Mouse (Mus musculus): ENCODE measurements at regions not wholly inside any gene's neighbourhood (a gene's known extent, or its start where the extent isn't known, plus 50 kb on each side); places are given as distances from the start of the nearest gene placed in this dataset.
"Not testable (repeated sequence)": the region's sequence is repeated elsewhere in the genome, so short reads cannot be mapped to it uniquely, and the experiment has no call there.

GRCm38 (mm10) chr11:31562954-31563353 is 108.7 kb downstream of the Bod1 start:
- ATAC-seq = no peak
- Histone ChIP-seq H3K4me3 (replicated peaks) (no peak overlapping the region), H3K27ac (no peak overlapping the region), H3K27me3 (no peaks in the 10 kb centered on the region), H3K4me1 (replicated peaks) (no peaks in the 10 kb centered on the region), H3K36me3 (no peaks in the 10 kb centered on the region), H3K9me3 (no peaks in the 10 kb centered on the region), H3K9ac (replicated peaks) (no peak overlapping the region), H3K4me2 (replicated peaks) (no peak overlapping the region)
- 82% methylated on average over 3 of the region's 3 CpGs for WGBS

GRCm38 (mm10) chr11:31560775-31561174 is 110.9 kb downstream of the Bod1 start:
- Histone ChIP-seq H3K9me3 (no peaks in the 10 kb centered on the region), H3K4me1 (replicated peaks) (no peaks in the 10 kb centered on the region), H3K9ac (replicated peaks) (no peak overlapping the region), H3K4me2 (replicated peaks) (no peak overlapping the region), H3K4me3 (replicated peaks) (no peak overlapping the region), H3K27me3 (no peaks in the 10 kb centered on the region), H3K27ac (no peak overlapping the region), H3K36me3 (no peaks in the 10 kb centered on the region)
- 82% methylated on average over 10 of the region's 10 CpGs for WGBS
- ATAC-seq = no peak

GRCm38 (mm10) chr11:31555042-31555441 is 116.6 kb downstream of the Bod1 start:
- Histone ChIP-seq H3K27ac (no peak overlapping the region), H3K9ac (replicated peaks) (no peak overlapping the region), H3K4me3 (replicated peaks) (no peak overlapping the region), H3K36me3 (no peaks in the 10 kb centered on the region), H3K27me3 (no peaks in the 10 kb centered on the region), H3K4me1 (replicated peaks) (no peaks in the 10 kb centered on the region), H3K9me3 (no peaks in the 10 kb centered on the region), H3K4me2 (replicated peaks) (no peak overlapping the region)
- ATAC-seq = no peak
- WGBS = 96% methylated on average over 4 of the region's 4 CpGs

- H3K36me3 ChIP-seq = no peaks in the 10 kb centered on the region
- ATAC-seq = peak; percentile 55
- H3K27ac ChIP-seq = no peak overlapping the region
- no peak overlapping the region for H3K4me3 ChIP-seq (replicated peaks)
- H3K4me1 ChIP-seq (replicated peaks) = no peaks in the 10 kb centered on the region
- H3K4me2 ChIP-seq (replicated peaks) = no peak overlapping the region
- no peaks in the 10 kb centered on the region for H3K27me3 ChIP-seq
- 46% methylated on average over 10 of the region's 10 CpGs for WGBS
- H3K9me3 ChIP-seq = peaks cover 8% of the 10 kb centered on the region; the same call in 1 of the 2 replicates
- H3K9ac ChIP-seq (replicated peaks) = no peak overlapping the region
Measured at GRCm38 (mm10) chr11:31551614-31552271, 119.9 kb downstream of the Bod1 start.

GRCm38 (mm10) chr11:31550747-31551613 is 120.7 kb downstream of the Bod1 start:
- Histone ChIP-seq H3K27me3 (no peaks in the 10 kb centered on the region), H3K4me2 (replicated peaks) (no peak overlapping the region), H3K9me3 (peaks cover 8% of the 10 kb centered on the region; the same call in 1 of the 2 replicates), H3K27ac (no peak overlapping the region), H3K4me1 (replicated peaks) (no peaks in the 10 kb centered on the region), H3K4me3 (replicated peaks) (no peak overlapping the region), H3K36me3 (no peaks in the 10 kb centered on the region), H3K9ac (replicated peaks) (no peak overlapping the region)
- 63% methylated on average over 6 of the region's 6 CpGs for WGBS
- peak; percentile 37; the same call in 1 of the 2 replicates for ATAC-seq

GRCm38 (mm10) chr11:31545514-31545913 is 126.2 kb downstream of the Bod1 start:
- not testable (repeated sequence) for ATAC-seq; H3K27ac ChIP-seq; H3K9ac ChIP-seq (replicated peaks); H3K9me3 ChIP-seq; H3K4me2 ChIP-seq (replicated peaks); H3K36me3 ChIP-seq; H3K4me3 ChIP-seq (replicated peaks); H3K27me3 ChIP-seq; H3K4me1 ChIP-seq (replicated peaks)
- 85% methylated on average over 10 of the region's 10 CpGs for WGBS

- H3K4me3 ChIP-seq (replicated peaks) = no peak overlapping the region
- H3K4me1 ChIP-seq (replicated peaks) = no peaks in the 10 kb centered on the region
- H3K9ac ChIP-seq (replicated peaks) = no peak overlapping the region
- no peaks in the 10 kb centered on the region for H3K36me3 ChIP-seq
- no peak overlapping the region for H3K27ac ChIP-seq
- 88% methylated on average over 8 of the region's 8 CpGs for WGBS
- H3K27me3 ChIP-seq = no peaks in the 10 kb centered on the region
- H3K4me2 ChIP-seq (replicated peaks) = no peak overlapping the region
- H3K9me3 ChIP-seq = no peaks in the 10 kb centered on the region
- no peak for ATAC-seq
Measured at GRCm38 (mm10) chr11:31542635-31543219, 129.0 kb downstream of the Bod1 start.

- no peak overlapping the region for H3K27ac ChIP-seq
- no peak for ATAC-seq
- H3K27me3 ChIP-seq = no peaks in the 10 kb centered on the region
- no peaks in the 10 kb centered on the region for H3K9me3 ChIP-seq
- no peaks in the 10 kb centered on the region for H3K36me3 ChIP-seq
- no peak overlapping the region for H3K9ac ChIP-seq (replicated peaks)
- WGBS = 79% methylated on average over 3 of the region's 3 CpGs
- no peak overlapping the region for H3K4me3 ChIP-seq (replicated peaks)
- no peaks in the 10 kb centered on the region for H3K4me1 ChIP-seq (replicated peaks)
- no peak overlapping the region for H3K4me2 ChIP-seq (replicated peaks)
Measured at GRCm38 (mm10) chr11:31541425-31541824, 130.3 kb downstream of the Bod1 start.

- H3K36me3 ChIP-seq = no peaks in the 10 kb centered on the region
- no peak overlapping the region for H3K4me3 ChIP-seq (replicated peaks)
- H3K27me3 ChIP-seq = no peaks in the 10 kb centered on the region
- no peak overlapping the region for H3K4me2 ChIP-seq (replicated peaks)
- no peak overlapping the region for H3K9ac ChIP-seq (replicated peaks)
- H3K27ac ChIP-seq = no peak overlapping the region
- no peak for ATAC-seq
- H3K9me3 ChIP-seq = no peaks in the 10 kb centered on the region
- H3K4me1 ChIP-seq (replicated peaks) = no peaks in the 10 kb centered on the region
Measured at GRCm38 (mm10) chr11:31540816-31541215, 130.9 kb downstream of the Bod1 start.

GRCm38 (mm10) chr11:31531416-31531815 is 140.3 kb downstream of the Bod1 start:
- H3K27me3 ChIP-seq = no peaks in the 10 kb centered on the region
- no peak overlapping the region for H3K4me2 ChIP-seq (replicated peaks)
- H3K36me3 ChIP-seq = no peaks in the 10 kb centered on the region
- H3K4me1 ChIP-seq (replicated peaks) = no peaks in the 10 kb centered on the region
- no peak overlapping the region for H3K9ac ChIP-seq (replicated peaks)
- WGBS = 92% methylated on average over 2 of the region's 2 CpGs
- H3K4me3 ChIP-seq (replicated peaks) = no peak overlapping the region
- no peaks in the 10 kb centered on the region for H3K9me3 ChIP-seq
- ATAC-seq = no peak
- no peak overlapping the region for H3K27ac ChIP-seq

GRCm38 (mm10) chr11:31530851-31531250 is 140.8 kb downstream of the Bod1 start:
- Histone ChIP-seq H3K4me1 (replicated peaks) (no peaks in the 10 kb centered on the region), H3K9me3 (no peaks in the 10 kb centered on the region), H3K36me3 (no peaks in the 10 kb centered on the region), H3K4me2 (replicated peaks) (no peak overlapping the region), H3K27ac (no peak overlapping the region), H3K9ac (replicated peaks) (no peak overlapping the region), H3K27me3 (no peaks in the 10 kb centered on the region), H3K4me3 (replicated peaks) (no peak overlapping the region)
- 89% methylated on average over 3 of the region's 3 CpGs for WGBS
- no peak for ATAC-seq

GRCm38 (mm10) chr11:31529686-31530085 is 142.0 kb downstream of the Bod1 start:
- Histone ChIP-seq H3K4me3 (replicated peaks) (no peak overlapping the region), H3K36me3 (no peaks in the 10 kb centered on the region), H3K9me3 (no peaks in the 10 kb centered on the region), H3K27me3 (no peaks in the 10 kb centered on the region), H3K4me2 (replicated peaks) (no peak overlapping the region), H3K9ac (replicated peaks) (no peak overlapping the region), H3K4me1 (replicated peaks) (no peaks in the 10 kb centered on the region), H3K27ac (no peak overlapping the region)
- ATAC-seq = no peak
- WGBS = 88% methylated on average over 2 of the region's 2 CpGs

All from midbrain, embryonic 13.5 days (tissue).